Mouse (Mus musculus): ENCODE measurements at regions not wholly inside any gene's neighbourhood (a gene's known extent, or its start where the extent isn't known, plus 50 kb on each side); places are given as distances from the start of the nearest gene placed in this dataset.

GRCm38 (mm10) chr12:40921988-40922387 lies 101.9 kb upstream of the Immp2l start:
- no peak for TF ChIP-seq POLR2A (IDR thresholded peaks at IDR 0.05; ENCODE audit: insufficient read length, low read depth)
- no peak for TF ChIP-seq SRF (IDR thresholded peaks at IDR 0.05; ENCODE audit: control insufficient read depth, insufficient read length, low read depth)
- TF ChIP-seq MYOG (IDR thresholded peaks at IDR 0.05; ENCODE audit: control insufficient read depth in 1 of 3, insufficient read depth in 1 of 3, insufficient read length in 2 of 3, low read depth in 2 of 3) = no peak
- TF ChIP-seq E2F4 (IDR thresholded peaks at IDR 0.05; ENCODE audit: insufficient read depth) = no peak
- no peak for TF ChIP-seq MAX (IDR thresholded peaks at IDR 0.05; ENCODE audit: low read depth)

Data from myocyte (in vitro differentiated cells).